Mouse (Mus musculus) hindbrain, embryonic 11.5 days (tissue): ENCODE results near the gene Tm7sf3. TPM values are rescaled to one million over a fixed set of nuclear protein-coding genes. Genes with fewer than 3 reads are reported as not detected.

ENCODE experiments used
- ATAC-seq: fragments of 200-750 bp; cut with Nextera tagmentation; 2 replicates; pipeline ENCODE4 v1.8.0; 2017; ENCODE audit warnings: mild to moderate bottlenecking, moderate TSS enrichment, moderate library complexity; ENCODE audit not compliant: low FRiP score
- DNase-seq: peaks from one replicate; pipeline ENCODE4 v3.0.0-alpha.2; 2015; ENCODE audit warnings: low spot score
- H3K27ac ChIP-seq: fragments of 300-500 bp; sonication (generic); 2 replicates; pipeline ENCODE4 v1.5.1; 2014; ENCODE audit warnings: mild to moderate bottlenecking, low read depth, low read length
- H3K27me3 ChIP-seq: fragments of 300-500 bp; sonication (generic); 2 replicates; pipeline ENCODE4 v1.6.1; 2014; ENCODE audit warnings: mild to moderate bottlenecking, low read length, moderate library complexity, mixed read lengths; ENCODE audit not compliant: control insufficient read depth, insufficient read depth
- H3K36me3 ChIP-seq: fragments of 300-500 bp; sonication (generic); 2 replicates; pipeline ENCODE4 v1.6.1; 2014; ENCODE audit warnings: mild to moderate bottlenecking, low read length, moderate library complexity, mixed read lengths; ENCODE audit not compliant: control insufficient read depth, insufficient read depth
- H3K4me1 ChIP-seq: fragments of 300-500 bp; sonication (generic); replicated peaks from 2 replicates; pipeline ENCODE4 v1.6.1; 2014; ENCODE audit warnings: low read length, mixed read lengths; ENCODE audit not compliant: control insufficient read depth, insufficient read depth
- H3K4me2 ChIP-seq: fragments of 300-500 bp; sonication (generic); replicated peaks from 2 replicates; pipeline ENCODE4 v1.6.1; 2014; ENCODE audit warnings: mild to moderate bottlenecking, low read depth, low read length
- H3K4me3 ChIP-seq: fragments of 300-500 bp; sonication (generic); 2 replicates; pipeline ENCODE4 v1.5.1; 2014; ENCODE audit warnings: low read depth, low read length
- H3K9ac ChIP-seq: fragments of 300-500 bp; sonication (generic); 2 replicates; pipeline ENCODE4 v1.6.1; 2014; ENCODE audit warnings: low read depth, low read length
- H3K9me3 ChIP-seq: fragments of 300-500 bp; sonication (generic); 2 replicates; pipeline ENCODE4 v1.6.1; 2016; ENCODE audit warnings: low read length; ENCODE audit not compliant: control insufficient read depth
- WGBS: fragments of 180-500 bp; shearing (Covaris S2); extraction: QIAGEN DNeasy Blood & Tissue Kit; methylation state at CpG from one replicate; pipeline ENCODE4 v1.1.7; 2014; 5-methylcytosine and 5-hydroxymethylcytosine counted together
- polyA plus RNA-seq: library from polyadenylated mRNA; unstranded; fragments of >200 nt; fragmentation: Nextera tagmentation; extraction: Ambion mirVana; gene quantifications from 2 replicates; pipeline ENCODE4 v1.2.1, GENCODE M21; 2014

The Tm7sf3 gene
- 25.8 and 27.8 TPM in 2 replicates for polyA plus RNA-seq

GRCm38 (mm10) chr6:146642276-146643183, at the start of gene Tm7sf3, which contains the start of gene Med21:
Gene Tm7sf3 (minus strand): TSS chr6:146642824.
Gene Med21 (plus strand): TSS chr6:146642547.
- Histone ChIP-seq H3K4me3 (peak within 1 kb of the TSS; percentile 76), H3K36me3 (no peaks in the 10 kb centered on the region), H3K27ac (peak within 1 kb of the TSS; percentile 61), H3K27me3 (no peaks in the 10 kb centered on the region), H3K9me3 (no peaks in the 10 kb centered on the region), H3K9ac (peak within 1 kb of the TSS; percentile 82), H3K4me2 (peak within 1 kb of the TSS; percentile 72), H3K4me1 (peaks cover 4% of the 10 kb centered on the region; the same call in 1 of the 2 replicates)
- WGBS = 1% methylated on average over 59 of the region's 60 CpGs
- peak; percentile 98 for DNase-seq
- peak; percentile 98 for ATAC-seq

- Histone ChIP-seq H3K4me3 (no peak overlapping the region), H3K27ac (no peak overlapping the region), H3K36me3 (no peaks in the 10 kb centered on the region), H3K4me2 (no peak overlapping the region), H3K9ac (no peak overlapping the region), H3K9me3 (no peaks in the 10 kb centered on the region), H3K4me1 (no peaks in the 10 kb centered on the region), H3K27me3 (no peaks in the 10 kb centered on the region)
- ATAC-seq (no peak), DNase-seq (no peak)
- 88% methylated on average over 5 of the region's 5 CpGs for WGBS
Observed at GRCm38 (mm10) chr6:146688861-146689260, 46.2 kb upstream of the Tm7sf3 start.

GRCm38 (mm10) chr6:146688010-146688409, 45.4 kb upstream of the Tm7sf3 start:
- Histone ChIP-seq H3K4me3 (no peak overlapping the region), H3K36me3 (no peaks in the 10 kb centered on the region), H3K4me1 (no peaks in the 10 kb centered on the region), H3K27ac (no peak overlapping the region), H3K4me2 (no peak overlapping the region), H3K9me3 (no peaks in the 10 kb centered on the region), H3K27me3 (no peaks in the 10 kb centered on the region), H3K9ac (no peak overlapping the region)
- no peak for ATAC-seq
- WGBS = 90% methylated on average over 7 of the region's 7 CpGs
- no peak for DNase-seq

DNA sequence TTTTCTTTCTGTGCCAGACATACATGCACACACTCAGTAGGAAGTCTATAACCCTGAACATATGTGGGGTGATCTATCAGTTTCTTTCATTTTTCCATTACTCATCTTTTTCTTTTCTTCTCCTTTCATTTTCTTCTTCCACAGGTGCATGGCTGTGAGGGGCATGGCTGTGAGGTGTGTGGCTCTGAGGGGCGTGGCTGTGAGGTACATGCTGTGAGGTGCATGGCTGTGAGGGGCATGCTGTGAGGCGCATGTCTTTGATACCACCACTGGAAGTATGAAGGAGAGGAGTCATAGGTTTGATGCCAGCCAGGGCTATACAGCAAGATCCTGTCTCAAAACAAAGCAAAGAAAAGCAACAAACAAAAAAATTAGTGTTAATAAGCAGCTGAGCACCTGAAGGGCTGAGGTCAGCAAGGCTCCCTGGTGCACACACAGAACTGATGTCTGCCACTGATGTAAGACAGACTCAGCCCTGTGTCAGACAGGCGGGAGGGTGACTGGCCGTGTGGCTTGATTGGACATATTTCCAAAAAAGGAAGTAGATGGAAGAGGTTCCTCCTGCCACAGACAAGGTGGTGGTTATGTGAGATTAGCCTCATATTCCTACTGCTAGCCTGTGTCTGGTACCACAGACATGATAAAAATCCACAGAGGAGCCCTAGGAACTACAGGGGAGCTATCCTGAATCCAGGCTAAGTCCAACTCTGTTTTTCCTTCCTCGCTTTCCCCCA, 44.0 kb upstream of the Tm7sf3 start:
- Histone ChIP-seq H3K27me3 (no peaks in the 10 kb centered on the region), H3K9me3 (no peaks in the 10 kb centered on the region), H3K9ac (no peak overlapping the region), H3K4me1 (no peaks in the 10 kb centered on the region), H3K4me3 (no peak overlapping the region), H3K4me2 (no peak overlapping the region), H3K36me3 (no peaks in the 10 kb centered on the region), H3K27ac (no peak overlapping the region)
- DNase-seq = no peak
- ATAC-seq = no peak
- 82% methylated on average over 5 of the region's 5 CpGs for WGBS

- Histone ChIP-seq H3K4me1 (no peaks in the 10 kb centered on the region), H3K27me3 (no peaks in the 10 kb centered on the region), H3K36me3 (no peaks in the 10 kb centered on the region), H3K9ac (no peak overlapping the region), H3K4me2 (no peak overlapping the region), H3K9me3 (no peaks in the 10 kb centered on the region), H3K27ac (no peak overlapping the region), H3K4me3 (no peak overlapping the region)
- DNase-seq (peak; percentile 5), ATAC-seq (no peak)
- WGBS = 86% methylated on average over 17 of the region's 17 CpGs
Observed at GRCm38 (mm10) chr6:146685781-146686308, 43.2 kb upstream of the Tm7sf3 start.

GRCm38 (mm10) chr6:146683881-146684280, 41.3 kb upstream of the Tm7sf3 start:
- Histone ChIP-seq H3K36me3 (no peaks in the 10 kb centered on the region), H3K9me3 (no peaks in the 10 kb centered on the region), H3K4me1 (no peaks in the 10 kb centered on the region), H3K4me2 (no peak overlapping the region), H3K9ac (no peak overlapping the region), H3K27ac (no peak overlapping the region), H3K4me3 (no peak overlapping the region), H3K27me3 (no peaks in the 10 kb centered on the region)
- 81% methylated on average over 4 of the region's 4 CpGs for WGBS
- ATAC-seq (no peak), DNase-seq (no peak)

GRCm38 (mm10) chr6:146678136-146679070, 35.8 kb upstream of the Tm7sf3 start:
- ATAC-seq = no peak

DNA sequence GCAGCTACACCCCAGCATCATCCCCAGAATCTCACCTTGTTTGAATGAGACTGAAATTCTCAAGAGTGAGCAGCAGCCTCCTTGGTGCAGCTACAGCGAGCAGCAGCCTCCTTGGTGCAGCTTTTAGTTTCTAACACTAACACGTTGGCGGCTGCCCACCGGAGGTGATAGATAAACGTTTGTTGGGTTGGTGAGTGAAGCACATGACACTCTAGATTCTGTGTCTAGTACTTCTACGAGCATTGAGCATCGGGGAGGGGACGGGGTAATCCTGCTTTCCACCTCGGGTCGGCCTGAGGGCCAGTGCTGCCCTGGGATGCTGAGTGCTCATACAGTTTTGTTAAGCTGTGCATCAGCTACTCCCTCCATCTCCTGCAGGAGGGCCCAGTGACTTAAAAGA, 34.3 kb upstream of the Tm7sf3 start:
- Histone ChIP-seq H3K4me2 (no peak overlapping the region), H3K9me3 (no peaks in the 10 kb centered on the region), H3K36me3 (no peaks in the 10 kb centered on the region), H3K9ac (no peak overlapping the region), H3K4me3 (no peak overlapping the region), H3K4me1 (no peaks in the 10 kb centered on the region), H3K27me3 (no peaks in the 10 kb centered on the region), H3K27ac (no peak overlapping the region)
- WGBS = 82% methylated on average over 10 of the region's 10 CpGs
- DNase-seq (no peak), ATAC-seq (no peak)

More at GRCm38 (mm10) chr6:146678136-146679070, 35.8 kb upstream of the Tm7sf3 start:
- 82% methylated on average over 10 of the region's 10 CpGs for WGBS
- Histone ChIP-seq H3K4me3 (no peak overlapping the region), H3K9me3 (no peaks in the 10 kb centered on the region), H3K36me3 (no peaks in the 10 kb centered on the region), H3K27me3 (no peaks in the 10 kb centered on the region), H3K27ac (no peak overlapping the region), H3K9ac (no peak overlapping the region), H3K4me2 (no peak overlapping the region), H3K4me1 (no peaks in the 10 kb centered on the region)
- no peak for DNase-seq
